Mouse (Mus musculus): ENCODE measurements around the gene Nlrc5. TPM values are rescaled to one million over a fixed set of nuclear protein-coding genes. Genes with fewer than 3 reads are reported as not detected.

Gene Nlrc5
- polyA plus RNA-seq, 1 experiment, result 0.82 TPM

- WGBS, result 73% methylated on average over 8 of the region's 8 CpGs
- DNase-seq, result no peak
- no peak for TF ChIP-seq CTCF (IDR thresholded peaks at IDR 0.05; ENCODE audit: borderline replicate concordance, insufficient read depth, low read depth, low read length)
- TF ChIP-seq POLR2A (IDR thresholded peaks at IDR 0.05; ENCODE audit: borderline replicate concordance, insufficient read depth, low read length), result no peak
- Histone ChIP-seq H3K27ac (ENCODE audit: insufficient read depth, low read length) (no peak overlapping the region), H3K4me3 (replicated peaks; ENCODE audit: insufficient read depth, low read depth, low read length) (no peak overlapping the region), H3K27me3 (ENCODE audit: control insufficient read depth, insufficient read depth, low read length) (no peaks in the 10 kb centered on the region), H3K4me1 (ENCODE audit: control insufficient read depth, insufficient read depth, low read length) (no peaks in the 10 kb centered on the region)
Measured at GRCm38 (mm10) chr8:94408443-94409080, 25.6 kb upstream of the Nlrc5 start.

- no peak for TF ChIP-seq POLR2A (IDR thresholded peaks at IDR 0.05; ENCODE audit: borderline replicate concordance, insufficient read depth, low read length)
- TF ChIP-seq CTCF (IDR thresholded peaks at IDR 0.05; ENCODE audit: borderline replicate concordance, insufficient read depth, low read depth, low read length), result no peak
- H3K27me3 ChIP-seq (ENCODE audit: control insufficient read depth, insufficient read depth, low read length), result no peaks in the 10 kb centered on the region
- H3K4me1 ChIP-seq (ENCODE audit: control insufficient read depth, insufficient read depth, low read length), result no peaks in the 10 kb centered on the region
- 77% methylated on average over 7 of the region's 7 CpGs for WGBS
- no peak overlapping the region for H3K27ac ChIP-seq (ENCODE audit: insufficient read depth, low read length)
- H3K4me3 ChIP-seq (replicated peaks; ENCODE audit: insufficient read depth, low read depth, low read length), result no peak overlapping the region
- no peak for DNase-seq
Measured at GRCm38 (mm10) chr8:94409523-94409922, 24.6 kb upstream of the Nlrc5 start.

- WGBS, result 83% methylated on average over 6 of the region's 6 CpGs
- Histone ChIP-seq H3K27ac (ENCODE audit: insufficient read depth, low read length) (no peak overlapping the region), H3K27me3 (ENCODE audit: control insufficient read depth, insufficient read depth, low read length) (no peaks in the 10 kb centered on the region), H3K4me1 (ENCODE audit: control insufficient read depth, insufficient read depth, low read length) (no peaks in the 10 kb centered on the region), H3K4me3 (replicated peaks; ENCODE audit: insufficient read depth, low read depth, low read length) (no peak overlapping the region)
- TF ChIP-seq POLR2A (IDR thresholded peaks at IDR 0.05; ENCODE audit: borderline replicate concordance, insufficient read depth, low read length), result no peak
- no peak for DNase-seq
Measured at GRCm38 (mm10) chr8:94412518-94412917, 21.6 kb upstream of the Nlrc5 start.

GRCm38 (mm10) chr8:94413509-94413908 is 20.6 kb upstream of the Nlrc5 start:
- 89% methylated on average over 6 of the region's 6 CpGs for WGBS
- TF ChIP-seq POLR2A (IDR thresholded peaks at IDR 0.05; ENCODE audit: borderline replicate concordance, insufficient read depth, low read length) (no peak), CTCF (IDR thresholded peaks at IDR 0.05; ENCODE audit: borderline replicate concordance, insufficient read depth, low read depth, low read length) (no peak)
- DNase-seq, result no peak
- H3K27ac ChIP-seq (ENCODE audit: insufficient read depth, low read length), result no peak overlapping the region
- no peak overlapping the region for H3K4me3 ChIP-seq (replicated peaks; ENCODE audit: insufficient read depth, low read depth, low read length)
- no peaks in the 10 kb centered on the region; the same call in 1 of the 2 replicates for H3K4me1 ChIP-seq (ENCODE audit: control insufficient read depth, insufficient read depth, low read length)
- H3K27me3 ChIP-seq (ENCODE audit: control insufficient read depth, insufficient read depth, low read length), result no peaks in the 10 kb centered on the region

GRCm38 (mm10) chr8:94415218-94415617 is 18.9 kb upstream of the Nlrc5 start:
- WGBS, result 46% methylated on average over 2 of the region's 2 CpGs
- H3K27me3 ChIP-seq (ENCODE audit: control insufficient read depth, insufficient read depth, low read length), result no peaks in the 10 kb centered on the region
- no peak for DNase-seq
- no peak for TF ChIP-seq CTCF (IDR thresholded peaks at IDR 0.05; ENCODE audit: borderline replicate concordance, insufficient read depth, low read depth, low read length)
- TF ChIP-seq POLR2A (IDR thresholded peaks at IDR 0.05; ENCODE audit: borderline replicate concordance, insufficient read depth, low read length), result no peak
- no peak overlapping the region for H3K27ac ChIP-seq (ENCODE audit: insufficient read depth, low read length)
- no peaks in the 10 kb centered on the region; the same call in 1 of the 2 replicates for H3K4me1 ChIP-seq (ENCODE audit: control insufficient read depth, insufficient read depth, low read length)
- H3K4me3 ChIP-seq (replicated peaks; ENCODE audit: insufficient read depth, low read depth, low read length), result no peak overlapping the region

GRCm38 (mm10) chr8:94418017-94418416 is 16.1 kb upstream of the Nlrc5 start:
- Histone ChIP-seq H3K27ac (ENCODE audit: insufficient read depth, low read length) (no peak overlapping the region), H3K27me3 (ENCODE audit: control insufficient read depth, insufficient read depth, low read length) (no peaks in the 10 kb centered on the region), H3K4me1 (ENCODE audit: control insufficient read depth, insufficient read depth, low read length) (no peaks in the 10 kb centered on the region; the same call in 1 of the 2 replicates), H3K4me3 (replicated peaks; ENCODE audit: insufficient read depth, low read depth, low read length) (no peak overlapping the region)
- no peak for TF ChIP-seq CTCF (IDR thresholded peaks at IDR 0.05; ENCODE audit: borderline replicate concordance, insufficient read depth, low read depth, low read length)
- no peak for TF ChIP-seq POLR2A (IDR thresholded peaks at IDR 0.05; ENCODE audit: borderline replicate concordance, insufficient read depth, low read length)
- 76% methylated on average over 9 of the region's 9 CpGs for WGBS
- no peak for DNase-seq

GRCm38 (mm10) chr8:94422270-94422669 is 11.9 kb upstream of the Nlrc5 start:
- Histone ChIP-seq H3K4me1 (ENCODE audit: control insufficient read depth, insufficient read depth, low read length) (no peaks in the 10 kb centered on the region; the same call in 1 of the 2 replicates), H3K4me3 (replicated peaks; ENCODE audit: insufficient read depth, low read depth, low read length) (no peak overlapping the region), H3K27ac (ENCODE audit: insufficient read depth, low read length) (no peak overlapping the region), H3K27me3 (ENCODE audit: control insufficient read depth, insufficient read depth, low read length) (no peaks in the 10 kb centered on the region)
- WGBS, result 85% methylated on average over 4 of the region's 4 CpGs
- no peak for TF ChIP-seq POLR2A (IDR thresholded peaks at IDR 0.05; ENCODE audit: borderline replicate concordance, insufficient read depth, low read length)
- no peak for TF ChIP-seq CTCF (IDR thresholded peaks at IDR 0.05; ENCODE audit: borderline replicate concordance, insufficient read depth, low read depth, low read length)
- no peak for DNase-seq

- DNase-seq, result no peak
- 70% methylated on average over 10 of the region's 10 CpGs for WGBS
- no peaks in the 10 kb centered on the region for H3K4me1 ChIP-seq (ENCODE audit: control insufficient read depth, insufficient read depth, low read length)
- no peak overlapping the region for H3K27ac ChIP-seq (ENCODE audit: insufficient read depth, low read length)
- no peaks in the 10 kb centered on the region for H3K27me3 ChIP-seq (ENCODE audit: control insufficient read depth, insufficient read depth, low read length)
- no peak for TF ChIP-seq CTCF (IDR thresholded peaks at IDR 0.05; ENCODE audit: borderline replicate concordance, insufficient read depth, low read depth, low read length)
- no peak for TF ChIP-seq POLR2A (IDR thresholded peaks at IDR 0.05; ENCODE audit: borderline replicate concordance, insufficient read depth, low read length)
- H3K4me3 ChIP-seq (replicated peaks; ENCODE audit: insufficient read depth, low read depth, low read length), result no peak overlapping the region
Measured at GRCm38 (mm10) chr8:94427953-94428352, 6.2 kb upstream of the Nlrc5 start.

All from cerebellum, adult 2 months (tissue).